In genomic region chr2:109402556-109402955, GRCm38 (mm10) we compare ENCODE assay signal across 17 mouse cellular contexts.
"Had no signal": no experiment of that assay in that cellular context is flagged by ENCODE, and none has a peak within 500 bp of the region (broad histone marks: within the 10 kb centered on the region; RNA-seq: fewer than 3 reads in every experiment).

No protein-coding gene starts in this region.

- H3K27me3 ChIP-seq: midbrain, embryonic 12.5 days; neural tube, embryonic 13.5 days; neural tube, embryonic 15.5 days had no signal

- DNase-seq: lung, adult 18-20 months; lung, embryonic 14.5 days; lung, postnatal 10 days; lung, postnatal 4 days; midbrain, embryonic 14.5 days; retina, postnatal 1 day; right cerebral cortex, adult 18-20 months; right cerebral cortex, postnatal 25 days; right cerebral cortex, postnatal 4 days; spleen, adult 18-20 months; thymus, adult 18-20 months; thymus, postnatal 14 days; thymus, postnatal 36 days had no signal

- ATAC-seq: midbrain, embryonic 16.5 days had no signal
